Mouse (Mus musculus): ENCODE results near the gene Klf9. TPM values are rescaled to one million over a fixed set of nuclear protein-coding genes. Genes with fewer than 3 reads are reported as not detected.

Gene Klf9
- 72.2 and 72.8 TPM in 2 replicates for total RNA-seq (2021)
- long read RNA-seq, full-length matches to known transcripts: 57 of 103 reads
- long read RNA-seq, partial matches to known transcripts: 0 of 103 reads
- long read RNA-seq, other reads (novel, unspliced or antisense): 46 of 103 reads

- DNase-seq: peak; percentile 93
Observed at GRCm38 (mm10) chr19:23140689-23141317, at the start of gene Klf9. Gene Klf9 (plus strand): TSS chr19:23141226.

- no peak for DNase-seq
Observed at GRCm38 (mm10) chr19:23091586-23091985, 49.4 kb upstream of the Klf9 start.

GRCm38 (mm10) chr19:23093548-23093947 lies 47.5 kb upstream of the Klf9 start:
- no peak for DNase-seq

GRCm38 (mm10) chr19:23094906-23095305 lies 46.1 kb upstream of the Klf9 start:
- DNase-seq: no peak

GRCm38 (mm10) chr19:23106859-23107258 lies 34.2 kb upstream of the Klf9 start:
- no peak for DNase-seq

- no peak for DNase-seq
Observed at GRCm38 (mm10) chr19:23107335-23107734, 33.7 kb upstream of the Klf9 start.

GRCm38 (mm10) chr19:23121875-23122274 lies 19.2 kb upstream of the Klf9 start:
- no peak for DNase-seq

- DNase-seq: no peak
Observed at GRCm38 (mm10) chr19:23124023-23124550, 16.9 kb upstream of the Klf9 start.

GRCm38 (mm10) chr19:23125227-23126150 lies 15.5 kb upstream of the Klf9 start:
- DNase-seq: no peak

- no peak for DNase-seq
Observed at GRCm38 (mm10) chr19:23129908-23130307, 11.1 kb upstream of the Klf9 start.

GRCm38 (mm10) chr19:23132106-23132635 lies 8.9 kb upstream of the Klf9 start:
- no peak for DNase-seq

GRCm38 (mm10) chr19:23132720-23133426 lies 8.2 kb upstream of the Klf9 start:
- DNase-seq: no peak

- peak; percentile 61 for DNase-seq
Observed at GRCm38 (mm10) chr19:23133427-23134094, 7.5 kb upstream of the Klf9 start.

- DNase-seq: peak; percentile 78
Observed at GRCm38 (mm10) chr19:23134095-23134440, 7.0 kb upstream of the Klf9 start.

- DNase-seq: peak; percentile 89
Observed at GRCm38 (mm10) chr19:23134441-23135301, 6.4 kb upstream of the Klf9 start.

- peak; percentile 83 for DNase-seq
Observed at GRCm38 (mm10) chr19:23135349-23136201, 5.5 kb upstream of the Klf9 start.

- DNase-seq: peak; percentile 61
Observed at GRCm38 (mm10) chr19:23136202-23136850, 4.7 kb upstream of the Klf9 start.

GRCm38 (mm10) chr19:23137295-23137694 lies 3.7 kb upstream of the Klf9 start:
- DNase-seq: no peak
